Mouse (Mus musculus) MEL (cell line): ENCODE data around the gene B130006D01Rik. TPM values are rescaled to one million over a fixed set of nuclear protein-coding genes. Genes with fewer than 3 reads are reported as not detected.

Source experiments
- DNase-seq: peaks from one replicate; pipeline ENCODE4 v3.0.0; 2011; ENCODE audit warnings: low read depth, low spot score
- H3K27ac ChIP-seq: 2 replicates; pipeline ENCODE4 v1.5.1; 2012; ENCODE audit warnings: low read depth, mild to moderate bottlenecking, control low read depth, low read length, moderate library complexity; ENCODE audit not compliant: control insufficient read depth
- H3K27me3 ChIP-seq, 2 experiments: fragments of 150-350 bp in 1 of 2; sonication (generic) in 1 of 2; 2 replicates each; pipeline ENCODE4 v1.6.1; 2012; ENCODE audit warnings: low read length in 2 of 2, mild to moderate bottlenecking in 2 of 2, improper control_type of control experiment in 1 of 2, moderate library complexity in 1 of 2; ENCODE audit not compliant: insufficient read depth in 2 of 2, control insufficient read depth in 1 of 2
- H3K36me3 ChIP-seq, 2 experiments: 2 replicates each; pipeline ENCODE4 v1.6.1; 2012 to 2014; ENCODE audit warnings: low read length in 2 of 2, improper control_type of control experiment in 1 of 2, inconsistent platforms in 1 of 2, mild to moderate bottlenecking in 1 of 2; ENCODE audit not compliant: insufficient read depth in 2 of 2, control insufficient read depth in 1 of 2
- H3K4me1 ChIP-seq, 2 experiments: fragments of 150-350 bp in 1 of 2; sonication (generic) in 1 of 2; 2 replicates each; pipeline ENCODE4 v1.6.1; 2012; ENCODE audit warnings: low read length in 2 of 2, improper control_type of control experiment in 1 of 2, mild to moderate bottlenecking in 1 of 2; ENCODE audit not compliant: insufficient read depth in 2 of 2, control insufficient read depth in 1 of 2
- H3K4me3 ChIP-seq, 2 experiments: fragments of 150-350 bp in 1 of 2; sonication (generic) in 1 of 2; 2 replicates each; pipeline ENCODE4 v1.5.1; 2012; ENCODE audit warnings: low read depth in 2 of 2, low read length in 2 of 2, mild to moderate bottlenecking in 2 of 2, moderate library complexity in 2 of 2, control low read depth in 1 of 2, improper control_type of control experiment in 1 of 2; ENCODE audit not compliant: control insufficient read depth in 1 of 2, insufficient read depth in 1 of 2
- H3K79me2 ChIP-seq: 2 replicates; pipeline ENCODE4 v1.6.1; 2012; ENCODE audit warnings: mild to moderate bottlenecking, low read length, moderate library complexity; ENCODE audit not compliant: control insufficient read depth, poor library complexity, insufficient read depth
- H3K9ac ChIP-seq: 2 replicates; pipeline ENCODE4 v1.6.1; 2012; ENCODE audit warnings: low read depth, mild to moderate bottlenecking, control low read depth, low read length, moderate library complexity; ENCODE audit not compliant: control insufficient read depth, poor library complexity, severe bottlenecking
- H3K9me3 ChIP-seq: fragments of 150-350 bp; sonication (generic); replicated peaks from 2 replicates; pipeline ENCODE4 v1.6.1; 2012; ENCODE audit warnings: mild to moderate bottlenecking, low read length, improper control_type of control experiment, moderate library complexity; ENCODE audit not compliant: insufficient read depth
- BHLHE40 ChIP-seq: IDR thresholded peaks from 2 replicates; pipeline ENCODE4 v1.6.1; 2012; ENCODE audit warnings: low read depth, mild to moderate bottlenecking, inconsistent platforms, low read length, improper control_type of control experiment, borderline replicate concordance
- CHD1 ChIP-seq: IDR thresholded peaks from 2 replicates; pipeline ENCODE4 v1.6.1; 2012; ENCODE audit warnings: low read depth, mild to moderate bottlenecking, inconsistent platforms, low read length, improper control_type of control experiment
- CHD2 ChIP-seq: IDR thresholded peaks from 2 replicates; pipeline ENCODE4 v1.6.1; 2011; ENCODE audit warnings: low read length, improper control_type of control experiment
- E2F4 ChIP-seq: IDR thresholded peaks from 2 replicates; pipeline ENCODE4 v1.6.1; 2011; ENCODE audit warnings: low read depth, low read length, improper control_type of control experiment, borderline replicate concordance
- ELF1 ChIP-seq: IDR thresholded peaks from 2 replicates; pipeline ENCODE4 v1.6.1; 2014; ENCODE audit warnings: low read depth, mild to moderate bottlenecking, inconsistent platforms, low read length, improper control_type of control experiment, moderate library complexity
- GABPA ChIP-seq: IDR thresholded peaks from 2 replicates; pipeline ENCODE4 v1.6.1; 2012; ENCODE audit warnings: low read depth, mild to moderate bottlenecking, inconsistent platforms, low read length, improper control_type of control experiment, moderate library complexity
- GATA1 ChIP-seq: IDR thresholded peaks from 2 replicates; pipeline ENCODE4 v1.6.1; 2011; ENCODE audit warnings: low read depth, low read length, improper control_type of control experiment
- MAX ChIP-seq: IDR thresholded peaks from 2 replicates; pipeline ENCODE4 v1.6.1; 2011; ENCODE audit warnings: low read length, improper control_type of control experiment
- MAZ ChIP-seq: IDR thresholded peaks from 2 replicates; pipeline ENCODE4 v1.6.1; 2012; ENCODE audit warnings: low read depth, mild to moderate bottlenecking, inconsistent platforms, low read length, improper control_type of control experiment
- MEF2A ChIP-seq: IDR thresholded peaks from 2 replicates; pipeline ENCODE4 v1.6.1; 2014; ENCODE audit warnings: low read depth, mild to moderate bottlenecking, inconsistent platforms, low read length, improper control_type of control experiment; ENCODE audit not compliant: poor library complexity, insufficient replicate concordance, severe bottlenecking; ENCODE audit errors: extremely low read depth
- MXI1 ChIP-seq: IDR thresholded peaks from 2 replicates; pipeline ENCODE4 v1.6.1; 2011; ENCODE audit warnings: mild to moderate bottlenecking, low read depth, low read length, improper control_type of control experiment
- NELFE ChIP-seq: IDR thresholded peaks from 2 replicates; pipeline ENCODE4 v1.6.1; 2011; ENCODE audit warnings: low read depth, low read length, improper control_type of control experiment
- NRF1 ChIP-seq: IDR thresholded peaks from 2 replicates; pipeline ENCODE4 v1.6.1; 2014; ENCODE audit warnings: low read depth, mild to moderate bottlenecking, inconsistent platforms, low read length, improper control_type of control experiment, moderate library complexity; ENCODE audit not compliant: poor library complexity, insufficient read depth, severe bottlenecking
- POLR2A ChIP-seq, 2 experiments: IDR thresholded peaks; 2 replicates each; pipeline ENCODE4 v1.6.1; 2011 to 2012; ENCODE audit warnings: low read length in 2 of 2, mild to moderate bottlenecking in 2 of 2, control low read depth in 1 of 2, improper control_type of control experiment in 1 of 2, low read depth in 1 of 2, moderate library complexity in 1 of 2; ENCODE audit not compliant: control insufficient read depth in 1 of 2, insufficient read depth in 1 of 2, poor library complexity in 1 of 2
- POLR2AphosphoS5 ChIP-seq: IDR thresholded peaks from 2 replicates; pipeline ENCODE4 v1.6.1; 2012; ENCODE audit warnings: low read depth, borderline replicate concordance, mild to moderate bottlenecking, inconsistent platforms, low read length, moderate library complexity, mixed read lengths
- RAD21 ChIP-seq: IDR thresholded peaks from 2 replicates; pipeline ENCODE4 v1.6.1; 2011; ENCODE audit warnings: mild to moderate bottlenecking, low read depth, low read length, improper control_type of control experiment
- SIN3A ChIP-seq: IDR thresholded peaks from 2 replicates; pipeline ENCODE4 v1.6.1; 2012; ENCODE audit warnings: low read length, improper control_type of control experiment, inconsistent platforms
- TAL1 ChIP-seq: IDR thresholded peaks from 2 replicates; pipeline ENCODE4 v1.6.1; 2012; ENCODE audit warnings: mild to moderate bottlenecking, inconsistent platforms, low read length, moderate library complexity, mixed read lengths
- TCF12 ChIP-seq: IDR thresholded peaks from 2 replicates; pipeline ENCODE4 v1.6.1; 2014; ENCODE audit warnings: low read depth, mild to moderate bottlenecking, inconsistent platforms, low read length, improper control_type of control experiment, moderate library complexity
- UBTF ChIP-seq: IDR thresholded peaks from 2 replicates; pipeline ENCODE4 v1.6.1; 2012; ENCODE audit warnings: low read depth, mild to moderate bottlenecking, inconsistent platforms, low read length, improper control_type of control experiment, moderate library complexity, borderline replicate concordance; ENCODE audit not compliant: insufficient read depth
- USF1 ChIP-seq: IDR thresholded peaks from 2 replicates; pipeline ENCODE4 v1.6.1; 2014; ENCODE audit warnings: low read depth, mild to moderate bottlenecking, inconsistent platforms, low read length, improper control_type of control experiment, moderate library complexity
- USF2 ChIP-seq, 2 experiments: IDR thresholded peaks; 2 replicates each; pipeline ENCODE4 v1.6.1; 2011 to 2012; ENCODE audit warnings: improper control_type of control experiment in 2 of 2, low read length in 2 of 2, borderline replicate concordance in 1 of 2, inconsistent platforms in 1 of 2, low read depth in 1 of 2, mild to moderate bottlenecking in 1 of 2; ENCODE audit not compliant: insufficient read depth in 1 of 2
- ZKSCAN1 ChIP-seq: IDR thresholded peaks from 2 replicates; pipeline ENCODE4 v1.6.1; 2012; ENCODE audit warnings: low read depth, mild to moderate bottlenecking, inconsistent platforms, low read length, improper control_type of control experiment, moderate library complexity
- polyA plus RNA-seq, 2 experiments: library from polyadenylated mRNA; stranded (reverse) in 1 of 2; unstranded in 1 of 2; fragments of >175 nt in 1 of 2; fragments of >200 nt in 1 of 2; gene quantifications; 2 replicates each; pipeline versions ENCODE4 v1.2.1 to v1.2.4; 2012; ENCODE audit warnings: low replicate concordance in 2 of 2, low read depth in 1 of 2; ENCODE audit not compliant: insufficient read length in 2 of 2, insufficient read depth in 1 of 2, missing spikeins in 1 of 2
- total RNA-seq: library from RNA; depleted of rRNA; stranded (reverse); fragments of 300-350 nt; gene quantifications from 2 replicates; pipeline ENCODE4 v1.2.3, GENCODE M21; 2012

B130006D01Rik gene
- total and polyA plus RNA-seq, 3 experiments = 0.11 to 0.73 TPM; not detected in 1

GRCm38 (mm10) chr11:95712563-95713224, 10.7 kb upstream of the B130006D01Rik start, which contains the start of gene Zfp652 (continued):
- TF ChIP-seq TCF12 = peak; percentile 71; the same call in 1 of the 2 replicates
- TF ChIP-seq MEF2A = no peak
- TF ChIP-seq MAZ = peak; percentile 95
- peak; percentile 22; the same call in 1 of the 2 replicates for TF ChIP-seq TAL1
- no peak for TF ChIP-seq CHD2
- no peak for TF ChIP-seq E2F4
- peak; percentile 23 for TF ChIP-seq NELFE
- no peak for TF ChIP-seq ZKSCAN1
- no peak for TF ChIP-seq POLR2AphosphoS5
- TF ChIP-seq USF1 = no peak
- TF ChIP-seq BHLHE40 = no peak; the same call in 1 of the 2 replicates

GRCm38 (mm10) chr11:95713225-95713810, 10.1 kb upstream of the B130006D01Rik start:
- peaks cover 16 to 34% of the 10 kb centered on the region in 2 experiments for H3K4me1 ChIP-seq
- H3K27me3 ChIP-seq = no peaks in the 10 kb centered on the region
- no peak for TF ChIP-seq USF2 (IDR thresholded peaks at IDR 0.05; ENCODE audit: borderline replicate concordance in 1 of 2, insufficient read depth in 1 of 2, low read depth in 1 of 2, low read length in 2 of 2)
- TF ChIP-seq GABPA = no peak
- no peak for TF ChIP-seq CHD1
- TF ChIP-seq TCF12 = no peak
- TF ChIP-seq NRF1 = peak; percentile 22; the same call in 1 of the 2 replicates
- peak; percentile 52; the same call in 1 of the 2 replicates for TF ChIP-seq POLR2AphosphoS5
- TF ChIP-seq BHLHE40 = no peak
- TF ChIP-seq TAL1 = peak; percentile 59
- TF ChIP-seq SIN3A = no peak
- no peak for TF ChIP-seq USF1
- TF ChIP-seq UBTF = peak; percentile 94; the same call in 1 of the 2 replicates
- peak in 1 of 2 experiments; percentile 46; a peak in 2 of 4 replicates for TF ChIP-seq POLR2A (IDR thresholded peaks at IDR 0.05; ENCODE audit: control insufficient read depth in 1 of 2, insufficient read depth in 1 of 2, low read depth in 1 of 2, low read length in 2 of 2, poor library complexity in 1 of 2)
- no peak for TF ChIP-seq MXI1
- TF ChIP-seq GATA1 = no peak
- TF ChIP-seq MAX = no peak
- TF ChIP-seq E2F4 = no peak
- no peak for TF ChIP-seq ELF1
- TF ChIP-seq RAD21 = no peak
- peak overlapping the region; percentile 86 to 91 for H3K4me3 ChIP-seq
- peaks cover 4 to 47% of the 10 kb centered on the region in 2 experiments; a peak in 3 of 4 replicates for H3K36me3 ChIP-seq
- H3K27ac ChIP-seq = peak overlapping the region; percentile 87
- no peaks in the 10 kb centered on the region for H3K9me3 ChIP-seq
- peak; percentile 81 for DNase-seq
- peak overlapping the region; percentile 93 for H3K9ac ChIP-seq
- peaks cover 50% of the 10 kb centered on the region for H3K79me2 ChIP-seq
